Mouse (Mus musculus): Measurements from ENCODE around the gene Gm26661. TPM values are rescaled to one million over a fixed set of nuclear protein-coding genes. Genes with fewer than 3 reads are reported as not detected.
A peak's percentile ranks its signal among the peaks of the same experiment; 100 is the strongest.

The Gm26661 gene
- total RNA-seq, 2 experiments from 2014 or later = not detected

DNA sequence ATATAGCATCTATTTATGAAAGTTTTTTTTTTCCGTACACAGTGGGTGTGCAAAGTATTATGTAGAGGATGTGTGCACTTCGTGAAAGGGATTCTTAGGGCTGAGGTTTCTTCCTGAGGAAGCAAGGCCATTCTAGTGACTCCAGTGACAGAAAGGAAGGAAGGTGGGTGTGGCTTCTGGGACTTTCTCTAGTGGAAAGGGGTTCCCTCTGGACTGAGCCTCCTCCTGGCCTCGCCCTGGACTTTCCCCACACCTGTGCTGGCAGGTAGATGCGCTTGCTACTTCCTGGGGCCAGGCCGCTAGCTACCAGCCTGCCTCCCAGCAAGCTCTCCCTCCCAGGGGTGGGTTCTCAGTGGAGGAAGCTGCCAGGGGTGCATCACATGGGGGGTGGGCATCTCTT is 28.1 kb downstream of the Gm26661 start:
- no peak for DNase-seq (ENCODE audit: low spot score in 2 of 2)

DNA sequence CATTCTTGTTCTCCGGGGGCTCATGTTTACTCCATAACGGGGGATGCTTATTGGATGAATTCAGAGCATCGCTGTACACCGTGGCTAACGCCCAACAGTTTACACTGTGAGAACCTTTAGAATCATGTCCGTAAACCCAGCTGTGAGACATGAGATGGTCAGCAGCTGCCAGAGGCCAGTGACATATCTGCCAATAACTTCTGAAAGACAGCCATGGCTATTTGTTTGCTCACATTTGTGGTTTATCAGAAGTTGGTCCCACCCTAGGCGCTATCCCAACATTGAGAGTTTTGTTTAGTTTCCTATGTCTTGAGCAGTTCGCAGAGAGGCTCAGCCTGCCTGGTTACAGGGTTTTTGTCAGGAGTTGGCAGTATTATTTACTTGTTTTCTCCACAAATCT is 30.0 kb downstream of the Gm26661 start:
- no peak for DNase-seq (ENCODE audit: low spot score in 2 of 2)

DNA sequence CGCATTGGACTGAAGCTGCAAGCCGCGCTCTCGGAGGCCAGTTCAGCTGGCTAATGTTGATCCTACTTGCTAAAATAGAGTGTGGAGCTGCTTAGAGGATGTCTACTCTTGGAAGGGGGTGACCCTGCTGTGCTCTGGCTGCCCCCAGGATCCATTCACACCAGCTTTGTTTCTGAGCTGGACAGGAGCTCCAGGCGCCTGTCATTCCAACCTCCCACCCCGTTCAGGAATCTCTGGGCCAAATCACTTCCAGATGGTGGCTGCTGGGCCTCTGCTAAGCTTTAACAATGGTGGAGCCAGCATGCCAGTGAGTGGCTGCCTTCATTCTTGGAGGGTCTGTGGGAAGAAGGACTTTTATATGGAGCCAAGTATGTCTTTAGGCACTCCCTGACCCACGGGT is 31.3 kb downstream of the Gm26661 start:
- DNase-seq (ENCODE audit: low spot score in 2 of 2) = no peak

DNA sequence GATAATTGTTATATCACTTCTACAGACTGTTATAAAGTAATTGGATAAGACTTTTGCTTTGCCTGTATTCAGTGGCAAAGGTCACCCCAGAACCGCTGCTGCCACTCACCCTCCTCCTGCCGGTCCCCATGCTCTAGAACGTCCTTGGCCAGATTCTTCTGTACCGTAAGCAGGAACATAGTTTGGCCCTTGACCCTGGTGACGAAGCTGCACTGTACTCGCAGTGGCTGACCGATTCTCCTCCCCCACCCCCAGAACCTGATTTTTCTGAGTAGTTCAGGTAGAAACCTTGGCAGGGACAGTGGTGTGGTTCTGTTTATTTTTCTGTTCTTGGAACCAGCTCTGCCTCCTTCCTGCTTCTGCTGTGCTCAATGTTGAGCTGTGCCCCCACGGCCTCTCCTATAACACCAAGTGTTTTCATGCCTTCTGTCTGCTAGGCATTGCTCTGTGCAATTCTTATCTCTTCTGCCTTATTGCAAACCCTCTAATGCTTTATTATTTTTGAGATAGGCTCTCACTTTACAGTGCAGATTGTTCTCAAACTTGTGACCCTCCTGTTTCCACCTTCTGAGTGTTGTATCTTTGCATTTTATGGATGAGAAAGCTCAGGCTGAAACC is 33.4 kb downstream of the Gm26661 start:
- DNase-seq (ENCODE audit: low spot score in 2 of 2) = no peak

DNA sequence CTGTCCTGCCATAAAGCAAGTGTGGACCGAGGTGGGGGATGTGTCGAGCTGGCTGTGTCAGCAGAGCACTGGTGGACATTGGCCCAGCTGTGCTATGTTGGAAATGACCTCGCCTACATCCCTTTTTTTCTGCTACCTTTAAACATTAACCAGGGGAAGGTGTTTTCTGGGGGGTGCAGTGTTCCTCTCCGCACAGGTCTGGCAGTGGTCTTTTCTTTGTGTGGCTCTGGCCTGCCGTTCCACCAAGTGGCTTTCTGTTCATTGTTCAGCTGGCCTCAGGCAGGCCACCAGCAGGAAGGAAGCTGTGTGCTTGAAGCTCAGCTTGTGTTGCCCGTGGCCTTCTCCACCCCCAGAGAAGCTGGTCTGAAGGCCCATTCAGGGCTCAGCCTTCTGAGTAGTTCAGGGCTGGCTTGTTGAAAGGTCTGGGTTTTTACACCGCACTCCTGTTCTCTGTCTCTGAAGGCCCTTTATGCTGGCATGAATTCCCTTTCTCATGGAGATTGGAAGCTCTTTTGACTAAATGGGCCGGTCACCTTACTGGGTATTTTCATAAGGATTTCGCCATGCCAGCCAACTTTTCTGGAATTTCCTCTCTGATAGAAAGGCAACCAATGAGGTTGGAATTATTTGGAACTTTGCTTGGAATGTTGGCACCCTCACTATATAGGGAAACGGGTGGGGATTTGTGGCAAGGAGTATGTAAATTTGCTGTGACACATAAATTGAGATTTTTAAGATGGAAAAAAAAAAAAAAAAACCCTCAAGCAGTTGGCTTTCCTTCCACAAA is 35.0 kb downstream of the Gm26661 start:
- peak; percentile 24 to 28 for DNase-seq (ENCODE audit: low spot score in 2 of 2)

DNA sequence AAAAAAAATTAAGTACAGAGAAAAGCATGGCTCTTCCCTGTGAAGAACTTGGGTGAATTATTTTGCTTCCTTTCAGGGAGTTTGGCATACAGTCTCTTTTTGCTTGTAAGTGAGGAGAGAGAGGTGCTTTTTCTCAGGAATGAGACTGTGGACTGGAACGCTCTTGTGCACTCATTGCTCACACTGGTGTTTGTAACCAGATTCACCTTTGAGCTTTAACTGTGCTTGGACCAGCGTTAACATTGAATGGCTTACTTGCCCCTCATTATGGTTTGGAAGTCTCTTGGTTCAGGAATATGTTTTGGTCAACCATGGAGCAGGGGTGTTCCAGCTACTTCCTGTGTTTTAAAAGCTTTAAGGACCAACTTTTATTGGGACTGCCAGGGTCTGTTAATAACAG is 37.8 kb downstream of the Gm26661 start:
- no peak for DNase-seq (ENCODE audit: low spot score in 2 of 2)

DNA sequence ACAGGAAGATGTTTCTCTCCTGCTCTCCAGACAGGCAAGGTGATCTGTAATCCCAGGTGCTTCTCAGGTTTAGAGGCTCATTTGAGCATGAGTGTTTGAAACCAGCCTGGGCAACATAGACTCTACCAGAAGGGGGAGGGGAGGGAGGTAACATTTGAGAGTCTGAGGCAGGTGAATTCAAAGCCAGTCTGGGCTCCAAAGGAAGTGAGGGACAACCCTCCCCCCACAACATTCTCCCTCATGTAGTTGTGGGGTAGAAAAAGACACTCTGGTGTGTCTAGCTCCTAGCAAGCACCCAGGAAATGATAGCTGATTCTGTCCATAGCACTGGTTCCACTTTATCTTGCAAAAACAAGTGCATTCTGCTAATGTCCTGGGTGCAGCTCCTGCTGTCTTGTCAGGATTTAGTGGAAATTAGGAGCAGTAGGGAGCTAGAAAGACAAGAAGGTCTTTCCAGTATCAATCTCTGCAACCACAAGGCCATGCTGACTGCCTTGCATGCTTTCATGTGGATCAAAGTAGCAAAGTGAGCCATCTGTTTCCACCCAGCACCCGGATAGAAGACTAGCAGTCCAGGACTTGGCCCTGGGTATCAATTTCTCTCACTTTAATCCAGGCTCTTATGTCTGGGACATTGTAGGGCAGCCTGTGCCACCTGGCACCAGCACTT is 40.5 kb downstream of the Gm26661 start:
- no peak for DNase-seq (ENCODE audit: low spot score in 2 of 2)

DNA sequence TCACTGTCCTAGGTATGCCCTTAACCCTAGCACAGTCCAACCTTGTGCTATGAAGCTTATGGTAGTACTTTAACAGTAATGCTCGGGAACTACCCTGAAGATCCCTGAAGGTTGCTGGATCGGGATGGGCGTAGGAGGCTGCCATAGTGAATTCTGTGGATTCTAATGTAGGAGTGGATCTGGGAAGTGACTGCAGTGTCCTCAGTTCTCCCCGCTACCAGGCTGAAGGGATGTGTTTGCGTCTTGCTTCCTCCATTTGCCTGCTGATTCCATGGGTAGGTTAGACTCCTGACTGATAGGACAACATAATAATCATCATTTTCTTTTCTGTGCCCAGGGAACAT is 41.0 kb downstream of the Gm26661 start:
- no peak for DNase-seq (ENCODE audit: low spot score in 2 of 2)

DNA sequence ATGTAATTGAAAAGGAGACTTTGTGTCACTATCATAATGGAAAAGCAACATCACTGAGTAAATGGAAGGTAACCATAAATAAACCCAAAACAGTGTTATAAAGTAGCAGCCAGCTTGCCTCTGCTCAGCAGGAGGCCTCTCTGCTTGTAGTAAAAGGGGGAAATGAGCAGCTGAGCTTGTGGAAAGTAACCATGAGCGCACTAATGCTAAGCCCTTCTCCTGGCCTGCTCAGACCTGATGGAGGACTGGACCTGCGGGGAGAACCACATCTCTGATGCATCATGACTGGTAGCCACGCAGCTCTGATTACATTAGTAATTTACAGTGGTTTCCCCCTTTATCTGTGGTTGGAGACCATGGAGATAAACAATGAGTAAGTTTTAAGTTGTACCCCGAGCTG is 42.1 kb downstream of the Gm26661 start:
- DNase-seq (ENCODE audit: low spot score in 2 of 2) = no peak

DNA sequence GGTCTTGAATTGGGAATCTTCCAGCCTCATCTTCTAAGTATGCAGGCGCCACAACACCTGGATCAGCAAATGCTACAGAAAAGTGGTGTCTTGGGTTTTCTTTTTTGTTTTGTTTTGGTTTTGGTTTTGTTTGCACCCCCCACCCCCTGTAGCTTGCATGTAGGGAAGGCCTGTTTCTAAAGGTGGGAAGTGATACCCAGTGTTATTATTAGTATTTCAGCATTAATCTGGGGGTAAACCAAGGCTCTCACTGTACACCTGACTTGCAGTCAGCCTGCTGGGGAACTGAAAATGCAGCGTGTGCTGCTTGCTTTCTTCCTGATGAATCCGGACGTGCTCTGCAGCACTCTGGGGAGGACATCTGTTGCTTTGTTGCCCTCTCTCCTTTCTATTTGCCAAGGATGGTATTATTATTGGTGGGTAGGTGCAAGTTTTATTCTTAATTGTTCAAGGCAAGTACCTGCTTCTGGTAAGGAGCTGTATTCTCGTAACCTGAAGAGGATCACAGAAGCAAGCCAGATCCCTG is 47.2 kb downstream of the Gm26661 start:
- no peak for DNase-seq (ENCODE audit: low spot score in 2 of 2)

DNA sequence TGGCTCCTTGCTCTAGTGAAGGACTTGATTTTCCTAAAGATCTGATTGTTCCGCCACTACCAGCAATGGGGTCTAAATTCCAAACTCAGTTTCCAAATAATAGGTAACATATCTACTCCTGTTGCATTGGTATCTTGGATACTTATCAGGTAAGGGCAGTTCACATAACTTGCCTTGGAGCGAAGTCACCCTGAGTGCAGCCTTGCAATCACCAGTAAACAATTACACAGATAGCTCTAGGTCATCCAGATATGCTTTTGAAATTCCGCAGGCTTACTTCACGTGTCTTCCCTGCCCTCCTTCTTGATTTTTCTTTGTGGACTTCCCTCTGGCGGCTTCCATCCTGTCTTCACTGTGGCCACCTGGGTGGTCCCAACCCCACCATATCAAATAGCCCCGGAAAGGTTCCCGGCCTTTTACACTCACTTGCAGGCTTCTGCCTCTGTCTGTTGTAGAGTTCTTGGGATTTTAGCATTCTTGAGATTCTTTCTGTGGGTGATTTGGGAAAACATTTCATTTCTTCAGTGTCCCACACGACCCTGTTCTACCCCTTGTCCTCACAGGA is 48.6 kb downstream of the Gm26661 start:
- DNase-seq (ENCODE audit: low spot score in 2 of 2) = no peak

Other genes starting within 250 kb of the Gm26661 start
- 10 to 100 TPM; 10.5 to 17.0 TPM for gene Gm3558, start 223.0 kb upstream of the Gm26661 start, total RNA-seq (2021)
- not detected for gene Gm10338, start 196.0 kb upstream of the Gm26661 start, total RNA-seq (2021)
- not detected for gene Gm10128, start 147.6 kb upstream of the Gm26661 start, total RNA-seq (2021)
- 10 to 100 TPM; 32.1 to 34.2 TPM for gene Flnb, start 26.4 kb downstream of the Gm26661 start, total RNA-seq (2021)
- under 1 TPM; 0.54 to 0.96 TPM for gene Gm45521, start 165.7 kb downstream of the Gm26661 start, total RNA-seq (2021)
- under 1 TPM in 1 of 2 experiments, not detected in 1; 0.07 TPM for gene Dnase1l3, start 203.0 kb downstream of the Gm26661 start, total RNA-seq (2021)
- gene Abhd6, start 211.3 kb downstream of the Gm26661 start, total RNA-seq (2021) = 10 to 100 TPM; 41.7 to 42.6 TPM

Data from layer of hippocampus, postnatal 10 days (tissue).